Mouse (Mus musculus) testis, adult 2 months (tissue): Measurements from ENCODE around the gene Cyb5d2.

ENCODE experiments used
- CTCF ChIP-seq: fragments of 200-500 bp; IDR thresholded peaks from 2 replicates; pipeline ENCODE4 v1.5.1; 2012; ENCODE audit warnings: low read depth, mild to moderate bottlenecking, inconsistent platforms, low read length, moderate library complexity; ENCODE audit not compliant: control insufficient read depth, insufficient read depth, insufficient replicate concordance
- POLR2A ChIP-seq: fragments of 200-500 bp; IDR thresholded peaks from 2 replicates; pipeline ENCODE4 v1.6.1; 2012; ENCODE audit warnings: low read depth, mild to moderate bottlenecking, inconsistent platforms, low read length, moderate library complexity; ENCODE audit not compliant: control insufficient read depth

- TF ChIP-seq CTCF = no peak
- no peak for TF ChIP-seq POLR2A
These were observed 20.9 kb upstream of the Cyb5d2 start for GRCm38 (mm10) chr11:72816859-72817258.
